ENCODE assay signal across 29 mouse cellular contexts in genomic region chr11:76817664-76818063, GRCm38 (mm10). TPM values are rescaled to one million over a fixed set of nuclear protein-coding genes. Genes with fewer than 3 reads are reported as not detected.
A peak's percentile ranks its signal among the peaks of the same experiment; 100 is the strongest.
DNase-seq lines count a peak whose midpoint lies in the region; ATAC-seq and TF ChIP-seq lines count a peak whose summit lies in the region.
"Had no signal": no experiment of that assay in that cellular context is flagged by ENCODE, and none has a peak within 500 bp of the region (broad histone marks: within the 10 kb centered on the region; RNA-seq: fewer than 3 reads in every experiment).

No protein-coding gene starts in this region.

- H3K4me1 ChIP-seq in midbrain, embryonic 11.5 days (ENCODE audit: control insufficient read depth, insufficient read depth, low read length) = no peaks in the 10 kb centered on the region
- H3K4me1 ChIP-seq in midbrain, embryonic 15.5 days = no peaks in the 10 kb centered on the region
- no peaks in the 10 kb centered on the region for H3K4me1 ChIP-seq in ES-E14 (ENCODE audit: control insufficient read depth in 2 of 2, insufficient read depth in 2 of 2, low read length in 2 of 2, poor library complexity in 1 of 2)
- H3K4me1 ChIP-seq: embryonic facial prominence, embryonic 10.5 days; embryonic facial prominence, embryonic 15.5 days; forebrain, embryonic 13.5 days; hindbrain, embryonic 12.5 days; midbrain, embryonic 10.5 days; neural tube, embryonic 13.5 days had no signal

- H3K27me3 ChIP-seq in midbrain, embryonic 11.5 days (ENCODE audit: control insufficient read depth, insufficient read depth, low read length) = no peaks in the 10 kb centered on the region
- H3K27me3 ChIP-seq in midbrain, embryonic 15.5 days (replicated peaks) = no peaks in the 10 kb centered on the region
- H3K27me3 ChIP-seq: embryonic facial prominence, embryonic 15.5 days; forebrain, embryonic 13.5 days; hindbrain, embryonic 12.5 days; neural tube, embryonic 13.5 days had no signal

- no peaks in the 10 kb centered on the region for H3K9me3 ChIP-seq in midbrain, embryonic 11.5 days (ENCODE audit: control insufficient read depth, low read length)
- no peaks in the 10 kb centered on the region for H3K9me3 ChIP-seq in midbrain, embryonic 15.5 days
- H3K9me3 ChIP-seq in ES-E14 (ENCODE audit: control insufficient read depth, insufficient read depth, low read depth, low read length) = no peaks in the 10 kb centered on the region
- H3K9me3 ChIP-seq: embryonic facial prominence, embryonic 10.5 days; embryonic facial prominence, embryonic 15.5 days; forebrain, embryonic 13.5 days; heart, embryonic 10.5 days; hindbrain, embryonic 12.5 days; midbrain, embryonic 10.5 days; neural tube, embryonic 13.5 days had no signal

- no peak overlapping the region for H3K9ac ChIP-seq in midbrain, embryonic 11.5 days (ENCODE audit: low read length)
- no peak overlapping the region for H3K9ac ChIP-seq in midbrain, embryonic 15.5 days
- no peak overlapping the region for H3K9ac ChIP-seq in ES-E14 (ENCODE audit: insufficient read depth, low read depth, low read length, poor library complexity, severe bottlenecking)
- H3K9ac ChIP-seq: embryonic facial prominence, embryonic 15.5 days; forebrain, embryonic 13.5 days; hindbrain, embryonic 12.5 days; liver, embryonic 14.5 days; neural tube, embryonic 13.5 days had no signal

- no peak for ATAC-seq in midbrain, embryonic 11.5 days (ENCODE audit: low FRiP score)
- no peak for ATAC-seq in midbrain, embryonic 15.5 days (replicated peaks)
- ATAC-seq in frontal cortex, adult (ENCODE audit: low TSS enrichment) = no peak
- ATAC-seq: forebrain, embryonic 13.5 days; hindbrain, postnatal 0 days had no signal

- 91% methylated on average over 3 of the region's 3 CpGs for whole genome bisulfite sequencing in midbrain, embryonic 11.5 days
- WGBS in midbrain, embryonic 15.5 days = 91% methylated on average over 3 of the region's 3 CpGs

- in situ Hi-C loops in ES-E14 (cut with MboI; ENCODE audit: low sequenced_read_pairs in 2 of 2, unreplicated experiment in 2 of 2) = no loop called here

- DNase-seq in midbrain, embryonic 11.5 days (ENCODE audit: low spot score, missing footprints) = peak; percentile 33
- peak; percentile 8 for DNase-seq in ES-E14 (ENCODE audit: low read depth, low spot score)
- peak; percentile 48 for DNase-seq in ZHBTc4 (ENCODE audit: low read depth, low spot score)
- no peak for DNase-seq in frontal cortex, postnatal 36 days (ENCODE audit: low spot score in 2 of 2)
- DNase-seq: adrenal gland, postnatal 25 days; cerebellum, adult 18-20 months; cerebellum, postnatal 14 days; gastrocnemius, postnatal 25 days; heart, adult 11 months; heart, postnatal 36 days; kidney, adult 11 months; kidney, postnatal 14 days; liver; lung, adult 2 months; lung, postnatal 14 days; right cerebral cortex, postnatal 4 days; thymus, adult 2 months had no signal

- H3K4me3 ChIP-seq in midbrain, embryonic 11.5 days (ENCODE audit: low read depth, low read length) = no peak overlapping the region
- no peak overlapping the region for H3K4me3 ChIP-seq in midbrain, embryonic 15.5 days
- H3K4me3 ChIP-seq in ES-E14 (ENCODE audit: insufficient read depth in 1 of 2, low read depth in 1 of 2, low read length in 2 of 2, poor library complexity in 1 of 2, severe bottlenecking in 1 of 2) = no peak overlapping the region
- H3K4me3 ChIP-seq: embryonic facial prominence, embryonic 10.5 days; embryonic facial prominence, embryonic 15.5 days; forebrain, embryonic 13.5 days; heart, embryonic 10.5 days; hindbrain, embryonic 12.5 days; midbrain, embryonic 10.5 days; myocyte; neural tube, embryonic 13.5 days had no signal

- H3K4me2 ChIP-seq in midbrain, embryonic 11.5 days = no peak overlapping the region
- no peak overlapping the region for H3K4me2 ChIP-seq in midbrain, embryonic 15.5 days
- H3K4me2 ChIP-seq: embryonic facial prominence, embryonic 15.5 days; forebrain, embryonic 13.5 days; hindbrain, embryonic 12.5 days; neural tube, embryonic 13.5 days had no signal

- H3K36me3 ChIP-seq in midbrain, embryonic 11.5 days (ENCODE audit: control insufficient read depth, insufficient read depth, low read length) = no peaks in the 10 kb centered on the region
- H3K36me3 ChIP-seq in midbrain, embryonic 15.5 days (replicated peaks) = no peaks in the 10 kb centered on the region; the same call in 1 of the 2 replicates
- H3K36me3 ChIP-seq in ES-E14 (ENCODE audit: control insufficient read depth, insufficient read depth, low read length, poor library complexity, severe bottlenecking) = no peaks in the 10 kb centered on the region

- H3K27ac ChIP-seq in midbrain, embryonic 11.5 days (ENCODE audit: low read depth, low read length) = no peak overlapping the region
- H3K27ac ChIP-seq in midbrain, embryonic 15.5 days = no peak overlapping the region
- H3K27ac ChIP-seq in ES-E14 (ENCODE audit: insufficient read depth, low read depth, low read length, poor library complexity, severe bottlenecking) = no peak overlapping the region
- H3K27ac ChIP-seq: embryonic facial prominence, embryonic 10.5 days; embryonic facial prominence, embryonic 15.5 days; forebrain, embryonic 13.5 days; heart, embryonic 10.5 days; hindbrain, embryonic 12.5 days; hindbrain, postnatal 0 days; liver, embryonic 14.5 days; midbrain, embryonic 10.5 days; neural tube, embryonic 13.5 days had no signal

TF ChIP-seq in ES-E14, 5 proteins besides CTCF, POLR2A, EP300 and RAD21:
- TF ChIP-seq ZNF384 (IDR thresholded peaks at IDR 0.05; ENCODE audit: low read depth, low read length) (no peak), CHD2 (IDR thresholded peaks at IDR 0.05; ENCODE audit: low read depth, low read length) (no peak)

RNA-seq across cellular contexts. Expression of gene Cpd, which starts 29.2 kb away (rescaled TPM):
- polyA plus RNA-seq in midbrain, embryonic 11.5 days (2014; fragmentation: Nextera tagmentation; extraction: Ambion mirVana) = 14.4 and 16.5 TPM in 2 replicates
- 5.3 and 5.4 TPM in 2 replicates for polyA plus RNA-seq in midbrain, embryonic 15.5 days (2015; fragmentation: Nextera tagmentation; extraction: Ambion mirVana)
- total RNA-seq in ES-E14 (2012; rRNA removed) = 25.3 and 27.8 TPM in 2 replicates

RNA-seq across cellular contexts. Expression of gene Gosr1, which starts 54.3 kb away (rescaled TPM):
- 29.1 and 29.3 TPM in 2 replicates for polyA plus RNA-seq in midbrain, embryonic 11.5 days (2014; fragmentation: Nextera tagmentation; extraction: Ambion mirVana)
- 24.5 and 25.4 TPM in 2 replicates for polyA plus RNA-seq in midbrain, embryonic 15.5 days (2015; fragmentation: Nextera tagmentation; extraction: Ambion mirVana)
- 10.9 and 18.3 TPM in 2 replicates for total RNA-seq in ES-E14 (2012; rRNA removed)

Comparison
In these comparisons a context has a peak if more than half of its experiments do, and no peak if none do; other contexts are left out.
1. DNase-seq: peak in midbrain, embryonic 11.5 days (single experiment), ES-E14 (single experiment) and ZHBTc4 (single experiment); none in frontal cortex, postnatal 36 days (0 of 2).